Mouse (Mus musculus): Measurements from ENCODE around the gene Gm20821.
"Not testable (repeated sequence)": the region's sequence is repeated elsewhere in the genome, so short reads cannot be mapped to it uniquely, and the experiment has no call there.

Gm20821 gene

GRCm38 (mm10) chrY:9781504-9781903, at the start of gene Gm20821:
Gene Gm20821, plus strand, starts transcription at chrY:9781804.
- not testable (repeated sequence) for DNase-seq (ENCODE audit: low read depth, low spot score)
